Mouse (Mus musculus): ENCODE measurements at regions not wholly inside any gene's neighbourhood (a gene's known extent, or its start where the extent isn't known, plus 50 kb on each side); places are given as distances from the start of the nearest gene placed in this dataset.
"Not testable (repeated sequence)": the region's sequence is repeated elsewhere in the genome, so short reads cannot be mapped to it uniquely, and the experiment has no call there.

GRCm38 (mm10) chr8:26760726-26761125, 216.4 kb upstream of the Zfp703 start:
- H3K27ac ChIP-seq, result no peak overlapping the region

GRCm38 (mm10) chr8:26762942-26763778, 214.0 kb upstream of the Zfp703 start:
- no peak overlapping the region for H3K4me3 ChIP-seq (replicated peaks)
- no peak overlapping the region for H3K4me2 ChIP-seq
- 58% methylated on average over 16 of the region's 16 CpGs for WGBS
- H3K36me3 ChIP-seq, result no peaks in the 10 kb centered on the region
- H3K27me3 ChIP-seq, result peaks cover 52% of the 10 kb centered on the region
- H3K27ac ChIP-seq, result no peak overlapping the region
- no peaks in the 10 kb centered on the region for H3K4me1 ChIP-seq
- no peak for ATAC-seq (replicated peaks; ENCODE audit: low FRiP score)
- no peaks in the 10 kb centered on the region for H3K9me3 ChIP-seq (replicated peaks)
- H3K9ac ChIP-seq, result no peak overlapping the region

More at GRCm38 (mm10) chr8:26760726-26761125, 216.4 kb upstream of the Zfp703 start:
- Histone ChIP-seq H3K36me3 (no peaks in the 10 kb centered on the region), H3K9ac (no peak overlapping the region), H3K9me3 (replicated peaks) (no peaks in the 10 kb centered on the region), H3K4me2 (no peak overlapping the region), H3K4me3 (replicated peaks) (no peak overlapping the region), H3K4me1 (no peaks in the 10 kb centered on the region), H3K27me3 (peaks cover 32% of the 10 kb centered on the region)
- ATAC-seq (replicated peaks; ENCODE audit: low FRiP score), result no peak
- 97% methylated on average over 1 of the region's 1 CpGs for WGBS

GRCm38 (mm10) chr8:26768474-26769229, 208.5 kb upstream of the Zfp703 start:
- no peak for ATAC-seq (replicated peaks; ENCODE audit: low FRiP score)
- Histone ChIP-seq H3K9ac (no peak overlapping the region), H3K4me1 (peaks cover 16% of the 10 kb centered on the region), H3K4me3 (replicated peaks) (no peak overlapping the region), H3K9me3 (replicated peaks) (no peaks in the 10 kb centered on the region), H3K27me3 (peaks cover 73% of the 10 kb centered on the region), H3K4me2 (no peak overlapping the region), H3K36me3 (no peaks in the 10 kb centered on the region), H3K27ac (no peak overlapping the region)
- WGBS, result 82% methylated on average over 10 of the region's 10 CpGs

- peaks cover 16% of the 10 kb centered on the region for H3K4me1 ChIP-seq
- peak; percentile 82 for ATAC-seq (replicated peaks; ENCODE audit: low FRiP score)
- H3K27me3 ChIP-seq, result peaks cover 67% of the 10 kb centered on the region
- no peaks in the 10 kb centered on the region for H3K9me3 ChIP-seq (replicated peaks)
- H3K36me3 ChIP-seq, result no peaks in the 10 kb centered on the region
- H3K9ac ChIP-seq, result no peak overlapping the region
- no peak overlapping the region for H3K27ac ChIP-seq
- H3K4me2 ChIP-seq, result peak overlapping the region; percentile 58
- peak overlapping the region; percentile 20 for H3K4me3 ChIP-seq (replicated peaks)
- WGBS, result 1% methylated on average over 16 of the region's 16 CpGs
Observed at GRCm38 (mm10) chr8:26770424-26770886, 206.7 kb upstream of the Zfp703 start.

- no peak overlapping the region for H3K9ac ChIP-seq
- H3K27me3 ChIP-seq, result peaks cover 68% of the 10 kb centered on the region
- peak overlapping the region; percentile 26 for H3K4me2 ChIP-seq
- ATAC-seq (replicated peaks; ENCODE audit: low FRiP score), result peak; percentile 61; the same call in 1 of the 2 replicates
- WGBS, result 16% methylated on average over 10 of the region's 10 CpGs
- no peak overlapping the region for H3K4me3 ChIP-seq (replicated peaks)
- no peak overlapping the region for H3K27ac ChIP-seq
- no peaks in the 10 kb centered on the region for H3K36me3 ChIP-seq
- H3K4me1 ChIP-seq, result peaks cover 21% of the 10 kb centered on the region
- no peaks in the 10 kb centered on the region for H3K9me3 ChIP-seq (replicated peaks)
Observed at GRCm38 (mm10) chr8:26778917-26779537, 198.1 kb upstream of the Zfp703 start.

- peak overlapping the region; percentile 18; the same call in 1 of the 2 replicates for H3K4me3 ChIP-seq (replicated peaks)
- H3K4me1 ChIP-seq, result peaks cover 21% of the 10 kb centered on the region
- no peaks in the 10 kb centered on the region for H3K36me3 ChIP-seq
- WGBS, result 10% methylated on average over 18 of the region's 19 CpGs
- no peak overlapping the region for H3K9ac ChIP-seq
- ATAC-seq (replicated peaks; ENCODE audit: low FRiP score), result peak; percentile 46; the same call in 1 of the 2 replicates
- no peak overlapping the region for H3K27ac ChIP-seq
- no peaks in the 10 kb centered on the region for H3K9me3 ChIP-seq (replicated peaks)
- peak overlapping the region; percentile 49 for H3K4me2 ChIP-seq
- H3K27me3 ChIP-seq, result peaks cover 62% of the 10 kb centered on the region
Observed at GRCm38 (mm10) chr8:26780515-26780914, 196.6 kb upstream of the Zfp703 start.

GRCm38 (mm10) chr8:26782936-26783335, 194.2 kb upstream of the Zfp703 start:
- H3K36me3 ChIP-seq; H3K4me2 ChIP-seq; H3K9me3 ChIP-seq (replicated peaks); ATAC-seq (replicated peaks; ENCODE audit: low FRiP score); H3K9ac ChIP-seq; H3K4me3 ChIP-seq (replicated peaks); H3K27ac ChIP-seq: not testable (repeated sequence)
- H3K4me1 ChIP-seq, result peaks cover 21% of the 10 kb centered on the region
- 92% methylated on average over 8 of the region's 8 CpGs for WGBS
- peaks cover 45% of the 10 kb centered on the region for H3K27me3 ChIP-seq

- Histone ChIP-seq H3K9ac (no peak overlapping the region), H3K36me3 (no peaks in the 10 kb centered on the region), H3K27ac (no peak overlapping the region), H3K4me3 (replicated peaks) (no peak overlapping the region), H3K27me3 (peaks cover 31% of the 10 kb centered on the region), H3K4me1 (peaks cover 10% of the 10 kb centered on the region), H3K4me2 (no peak overlapping the region), H3K9me3 (replicated peaks) (no peaks in the 10 kb centered on the region)
- WGBS, result 74% methylated on average over 6 of the region's 6 CpGs
- no peak for ATAC-seq (replicated peaks; ENCODE audit: low FRiP score)
Observed at GRCm38 (mm10) chr8:26784381-26784780, 192.7 kb upstream of the Zfp703 start.

- Histone ChIP-seq H3K4me3 (replicated peaks) (no peak overlapping the region), H3K9ac (no peak overlapping the region), H3K36me3 (no peaks in the 10 kb centered on the region), H3K4me2 (no peak overlapping the region), H3K9me3 (replicated peaks) (no peaks in the 10 kb centered on the region), H3K4me1 (no peaks in the 10 kb centered on the region), H3K27ac (no peak overlapping the region), H3K27me3 (0 out of 2 replicates have a peak, but pooled peaks cover 3% of the 10 kb centered on the region)
- WGBS, result 87% methylated on average over 2 of the region's 2 CpGs
- no peak for ATAC-seq (replicated peaks; ENCODE audit: low FRiP score)
Observed at GRCm38 (mm10) chr8:26791795-26792194, 185.3 kb upstream of the Zfp703 start.

GRCm38 (mm10) chr8:26793606-26794292, 183.4 kb upstream of the Zfp703 start:
- Histone ChIP-seq H3K36me3 (no peaks in the 10 kb centered on the region), H3K27ac (no peak overlapping the region), H3K4me2 (no peak overlapping the region), H3K4me1 (no peaks in the 10 kb centered on the region), H3K9me3 (replicated peaks) (no peaks in the 10 kb centered on the region), H3K4me3 (replicated peaks) (no peak overlapping the region), H3K9ac (no peak overlapping the region), H3K27me3 (peaks cover 8% of the 10 kb centered on the region; the same call in 1 of the 2 replicates)
- no peak for ATAC-seq (replicated peaks; ENCODE audit: low FRiP score)
- 82% methylated on average over 9 of the region's 9 CpGs for WGBS

GRCm38 (mm10) chr8:26794411-26794810, 182.7 kb upstream of the Zfp703 start:
- ATAC-seq (replicated peaks; ENCODE audit: low FRiP score), result no peak
- Histone ChIP-seq H3K9me3 (replicated peaks) (no peaks in the 10 kb centered on the region), H3K27me3 (peaks cover 8% of the 10 kb centered on the region; the same call in 1 of the 2 replicates)

More at GRCm38 (mm10) chr8:26794411-26794810, 182.7 kb upstream of the Zfp703 start:
- no peak overlapping the region for H3K4me2 ChIP-seq
- H3K4me1 ChIP-seq, result no peaks in the 10 kb centered on the region
- H3K27ac ChIP-seq, result no peak overlapping the region
- WGBS, result 88% methylated on average over 4 of the region's 4 CpGs
- H3K4me3 ChIP-seq (replicated peaks), result no peak overlapping the region
- H3K9ac ChIP-seq, result no peak overlapping the region
- no peaks in the 10 kb centered on the region for H3K36me3 ChIP-seq

Measured in kidney, embryonic 15.5 days (tissue).